Mouse (Mus musculus) mature B cell (primary cell): ENCODE measurements around the gene Fbxo36.

Experiments used
- in situ Hi-C: fragments of 300-500 bp; cut with MboI; formaldehyde crosslinking; loops from 2 replicates; pipeline ENCODE4 v1.14.3; 2019

Fbxo36 gene

GRCm38 (mm10) chr1:84890503-84890902 lies 50.9 kb downstream of the Fbxo36 start:
- in situ Hi-C loops: no loop called here

- in situ Hi-C loops: no loop called here
Measured at GRCm38 (mm10) chr1:84891746-84892145, 52.1 kb downstream of the Fbxo36 start.

- in situ Hi-C loops: no loop called here
Measured at GRCm38 (mm10) chr1:84897364-84897763, 57.7 kb downstream of the Fbxo36 start.

GRCm38 (mm10) chr1:84899156-84899555 lies 59.5 kb downstream of the Fbxo36 start:
- in situ Hi-C loops: no loop called here

- in situ Hi-C loops: no loop called here
Measured at GRCm38 (mm10) chr1:84904467-84904866, 64.8 kb downstream of the Fbxo36 start.

- in situ Hi-C loops: no loop called here
Measured at GRCm38 (mm10) chr1:84910177-84910804, 70.7 kb downstream of the Fbxo36 start.

GRCm38 (mm10) chr1:84912571-84912970 lies 72.9 kb downstream of the Fbxo36 start:
- in situ Hi-C loops: no loop called here

GRCm38 (mm10) chr1:84915010-84915409 lies 75.4 kb downstream of the Fbxo36 start:
- in situ Hi-C loops: no loop called here

- in situ Hi-C loops: no loop called here
Measured at GRCm38 (mm10) chr1:84918865-84919264, 79.2 kb downstream of the Fbxo36 start.

GRCm38 (mm10) chr1:84923432-84923831 lies 83.8 kb downstream of the Fbxo36 start:
- in situ Hi-C loops: no loop called here

- in situ Hi-C loops: no loop called here
Measured at GRCm38 (mm10) chr1:84924134-84924533, 84.5 kb downstream of the Fbxo36 start.

- in situ Hi-C loops: no loop called here
Measured at GRCm38 (mm10) chr1:84925599-84925998, 86.0 kb downstream of the Fbxo36 start.

- in situ Hi-C loops: no loop called here
Measured at GRCm38 (mm10) chr1:84933472-84934150, 94.0 kb downstream of the Fbxo36 start.

GRCm38 (mm10) chr1:84934151-84934502 lies 94.5 kb downstream of the Fbxo36 start:
- in situ Hi-C loops: no loop called here

- in situ Hi-C loops: no loop called here
Measured at GRCm38 (mm10) chr1:84934503-84935333, 95.1 kb downstream of the Fbxo36 start, which contains the start of gene Slc16a14. Gene Slc16a14 (minus strand): TSS chr1:84935134.

GRCm38 (mm10) chr1:84935668-84936067 lies 96.0 kb downstream of the Fbxo36 start:
- in situ Hi-C loops: no loop called here

GRCm38 (mm10) chr1:84936716-84937510 lies 97.3 kb downstream of the Fbxo36 start:
- in situ Hi-C loops: no loop called here

GRCm38 (mm10) chr1:84939466-84939865 lies 99.8 kb downstream of the Fbxo36 start:
- in situ Hi-C loops: no loop called here

GRCm38 (mm10) chr1:84940322-84940721 lies 100.7 kb downstream of the Fbxo36 start:
- in situ Hi-C loops: no loop called here

- in situ Hi-C loops: no loop called here
Measured at GRCm38 (mm10) chr1:84942666-84943065, 103.0 kb downstream of the Fbxo36 start.

- in situ Hi-C loops: no loop called here
Measured at GRCm38 (mm10) chr1:84943549-84943948, 103.9 kb downstream of the Fbxo36 start.

GRCm38 (mm10) chr1:84945950-84946349 lies 106.3 kb downstream of the Fbxo36 start:
- in situ Hi-C loops: no loop called here
